Mouse (Mus musculus) frontal cortex, postnatal 36 days (tissue): ENCODE data around the gene Actl10.
A peak's percentile ranks its signal among the peaks of the same experiment; 100 is the strongest.

ENCODE experiments used
- DNase-seq, 2 experiments: peaks; one replicate each; pipeline ENCODE4 v3.0.0; 2022; ENCODE audit warnings: low spot score in 2 of 2

Actl10 gene

DNA sequence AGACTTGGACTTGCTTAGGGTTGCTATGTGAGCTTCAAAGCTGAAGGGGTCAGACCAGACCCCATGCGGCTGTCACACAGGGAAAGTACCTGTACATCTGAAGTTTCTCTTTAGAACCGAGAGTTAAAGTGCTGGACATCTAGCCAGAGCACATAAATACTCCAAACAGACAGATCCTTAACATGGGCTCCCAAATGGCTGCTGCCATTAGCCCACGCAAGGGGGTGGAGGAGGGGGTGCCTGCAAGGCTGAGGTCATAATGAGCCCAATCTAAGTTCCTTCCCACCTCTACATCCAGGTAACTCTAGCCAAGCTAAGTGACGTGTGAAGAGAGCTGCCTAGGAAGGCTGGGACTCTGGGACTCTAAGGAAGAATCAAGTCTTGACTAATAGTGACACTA, at the start of gene Actl10:
Gene Actl10 (plus strand): TSS at position 301 of the 400 bp plus-strand sequence.
- no peak for DNase-seq

DNA sequence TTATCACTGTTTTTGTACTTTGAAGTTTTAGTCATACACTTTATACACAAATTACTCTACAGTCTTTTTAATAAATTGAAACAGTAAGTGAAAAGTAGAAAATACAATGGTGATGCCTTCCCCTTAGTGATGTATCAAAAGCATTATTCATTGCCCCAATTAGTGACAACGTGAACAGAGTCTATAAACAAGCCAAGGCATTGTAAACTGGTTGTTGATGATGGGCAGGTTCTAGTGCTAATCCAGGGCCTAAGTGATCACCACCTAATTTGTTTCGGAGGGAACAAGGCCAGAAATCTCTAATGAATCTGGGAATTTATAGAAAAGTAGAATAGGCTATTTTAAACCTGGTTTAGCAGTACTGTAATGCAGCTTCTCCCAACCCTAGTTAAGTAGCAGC, 44.5 kb upstream of the Actl10 start:
- no peak for DNase-seq

DNA sequence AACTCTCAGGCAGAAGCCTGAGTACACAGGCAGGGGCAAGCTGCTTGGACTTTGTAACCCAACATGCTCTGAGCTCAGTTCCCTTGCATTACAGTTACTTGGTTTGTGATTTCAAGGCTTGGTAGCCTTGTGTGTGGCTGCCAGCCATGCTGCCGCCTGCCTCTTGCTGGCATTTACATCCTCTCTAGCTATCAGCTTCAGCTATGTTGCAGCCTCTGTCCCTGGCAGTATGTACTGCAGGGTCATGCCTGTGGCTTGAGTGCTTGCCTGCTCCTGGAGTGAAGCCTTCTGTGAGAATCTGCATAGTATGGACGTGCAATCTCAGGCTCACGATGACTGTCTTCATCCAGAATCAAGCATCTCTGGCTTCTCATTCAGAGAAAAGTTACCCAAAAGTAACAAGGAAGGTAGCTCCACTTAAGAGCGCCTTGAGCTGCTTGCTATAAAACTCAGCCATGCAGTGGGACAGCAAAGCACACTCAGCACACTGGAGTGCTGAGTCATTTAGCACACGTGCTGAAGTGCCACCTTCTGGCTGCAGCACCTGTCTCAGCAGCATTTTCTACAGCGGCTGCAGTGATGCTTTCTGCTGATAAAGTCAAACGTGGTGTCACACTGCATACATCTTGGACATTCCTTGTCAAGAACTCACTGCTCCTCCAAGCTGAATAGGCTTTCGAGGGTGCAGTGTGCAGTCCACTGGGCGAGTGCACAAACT, 43.9 kb upstream of the Actl10 start:
- peak in 1 of 2 experiments; percentile 59 for DNase-seq

DNA sequence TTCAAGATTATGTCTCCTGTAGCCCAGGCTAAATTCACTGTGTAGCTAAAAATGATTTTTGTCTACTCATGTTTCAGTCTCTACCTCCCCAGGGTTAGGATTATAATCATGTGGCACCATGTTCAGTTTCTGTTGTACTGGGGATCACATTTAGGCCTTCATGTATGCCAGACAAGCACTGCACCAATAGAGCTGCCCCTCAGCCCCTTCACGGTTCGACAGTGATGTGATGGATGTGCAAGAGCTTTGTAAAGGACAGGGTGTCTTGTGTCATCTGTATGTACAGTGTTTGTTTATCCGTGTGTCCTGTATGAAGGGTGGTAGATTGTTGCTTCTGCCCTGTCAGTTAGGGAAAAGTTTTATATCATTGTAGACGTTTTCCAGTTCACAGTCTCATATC, 43.1 kb upstream of the Actl10 start:
- no peak for DNase-seq

GRCm38 (mm10) chr2:154510141-154510540, 41.4 kb upstream of the Actl10 start:
- DNase-seq: no peak

- DNase-seq: no peak
These were observed 34.6 kb upstream of the Actl10 start for GRCm38 (mm10) chr2:154516944-154517343.

- DNase-seq: no peak
These were observed 34.2 kb upstream of the Actl10 start for GRCm38 (mm10) chr2:154517424-154517823.

DNA sequence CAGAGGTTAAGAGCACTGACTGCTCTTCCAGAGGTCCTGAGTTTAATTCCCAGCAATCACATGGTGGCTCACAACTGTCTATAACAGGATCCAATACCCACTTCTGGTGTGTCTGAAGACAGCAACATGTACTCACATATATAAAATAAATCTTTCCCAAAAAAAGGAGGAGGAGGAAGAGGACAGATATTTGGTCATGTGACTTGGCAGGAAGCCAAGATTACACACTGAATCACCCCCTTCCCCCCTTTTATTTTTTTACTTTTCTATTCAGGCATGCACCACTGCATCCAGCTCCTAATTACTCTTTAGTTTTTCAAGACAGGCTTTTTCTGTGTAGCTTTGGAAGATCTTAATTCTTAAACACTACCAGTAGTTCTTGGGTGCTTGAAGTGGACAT, 30.1 kb upstream of the Actl10 start:
- DNase-seq: no peak

- DNase-seq: no peak
These were observed 29.2 kb upstream of the Actl10 start for GRCm38 (mm10) chr2:154522334-154522733.

- DNase-seq: peak; percentile 51 to 74
These were observed 26.3 kb upstream of the Actl10 start for GRCm38 (mm10) chr2:154525285-154525684.

DNA sequence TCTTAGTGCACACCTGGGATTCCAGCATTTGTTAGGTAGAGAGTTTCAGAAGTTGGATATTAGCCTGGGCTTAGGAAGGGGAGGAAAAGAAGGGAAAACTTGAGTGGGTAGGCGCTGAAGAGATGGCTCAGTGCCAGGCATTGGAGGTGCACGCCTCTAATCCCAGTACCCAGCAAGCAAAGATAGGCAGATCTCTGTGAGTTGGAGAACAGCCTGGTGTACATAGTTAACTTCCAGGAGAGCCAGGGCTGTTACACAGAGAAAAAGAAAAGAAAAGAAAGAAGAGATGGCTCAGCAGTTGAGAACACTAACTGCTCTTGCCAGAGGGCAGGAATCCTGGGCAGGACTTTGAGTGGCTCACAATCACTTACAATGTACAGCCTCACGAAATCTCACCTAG, 25.0 kb upstream of the Actl10 start:
- no peak for DNase-seq

DNA sequence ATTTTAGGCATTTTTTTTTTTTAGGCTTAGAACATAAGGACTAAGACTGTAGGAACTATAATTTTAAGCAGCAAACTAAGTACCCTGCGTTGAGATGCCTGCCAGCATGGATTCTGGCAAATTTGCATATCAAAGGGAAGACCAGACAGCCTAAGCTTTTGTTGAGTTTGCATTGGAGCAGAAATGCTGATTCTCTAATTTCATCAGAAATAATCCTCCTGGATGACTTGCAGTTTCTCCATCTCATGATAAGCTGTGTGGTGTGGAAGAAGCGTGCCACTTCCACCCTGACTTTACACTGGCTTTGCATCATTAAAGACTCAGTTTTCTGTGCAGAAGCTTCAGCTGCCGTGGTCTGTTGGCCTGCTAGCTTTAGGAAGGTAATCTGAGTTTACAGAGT, 18.7 kb upstream of the Actl10 start:
- DNase-seq: no peak

DNA sequence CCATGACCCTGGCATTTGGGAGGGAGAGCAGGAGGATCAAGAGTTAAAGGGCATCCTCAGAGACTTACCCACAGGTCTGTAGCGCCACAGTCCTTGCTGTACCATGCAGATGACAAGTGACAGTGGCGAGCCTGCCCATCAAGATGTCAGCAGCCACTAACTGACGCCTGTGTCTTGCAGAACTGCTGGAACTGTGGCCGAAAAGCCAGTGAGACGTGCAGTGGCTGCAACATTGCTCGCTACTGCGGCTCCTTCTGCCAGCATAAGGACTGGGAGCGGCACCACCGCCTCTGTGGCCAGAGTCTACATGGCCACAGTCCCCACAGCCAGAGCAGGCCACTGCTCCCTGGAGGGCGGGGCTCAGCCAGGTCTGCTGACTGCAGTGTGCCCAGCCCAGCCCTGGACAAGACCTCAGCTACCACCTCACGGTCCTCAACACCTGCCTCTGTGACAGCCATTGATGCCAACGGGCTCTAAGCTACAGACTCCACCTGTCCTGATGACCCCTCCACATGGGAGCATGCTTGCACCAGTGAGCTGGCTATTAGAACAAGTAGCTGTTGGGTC, 16.8 kb upstream of the Actl10 start:
- no peak for DNase-seq

GRCm38 (mm10) chr2:154538310-154538709, 13.3 kb upstream of the Actl10 start:
- peak; percentile 66 to 84 for DNase-seq

GRCm38 (mm10) chr2:154538710-154539109, 12.9 kb upstream of the Actl10 start:
- DNase-seq: no peak

DNA sequence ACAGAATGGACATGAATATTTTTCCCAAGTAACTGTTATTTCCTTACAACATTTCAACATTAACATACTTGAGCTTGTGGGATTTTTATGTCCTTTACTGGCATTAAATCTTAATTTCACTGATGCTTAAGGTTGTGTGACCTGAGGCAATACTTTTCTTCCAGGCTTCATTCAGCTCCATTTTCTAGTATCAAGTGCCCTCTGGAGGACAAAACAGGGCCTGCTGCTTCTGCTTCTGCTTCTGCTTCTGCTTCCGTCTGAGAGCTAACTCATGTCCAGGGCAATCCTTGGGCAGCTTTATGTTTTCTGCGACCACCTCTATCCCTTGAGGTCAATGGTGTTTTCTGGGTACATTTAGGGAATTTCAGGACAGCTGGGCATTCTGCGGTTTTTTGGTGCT, 11.9 kb upstream of the Actl10 start:
- peak; percentile 40 to 74 for DNase-seq

- DNase-seq: no peak
These were observed 9.9 kb upstream of the Actl10 start for GRCm38 (mm10) chr2:154541630-154542029.

GRCm38 (mm10) chr2:154543567-154544347, 7.8 kb upstream of the Actl10 start:
- DNase-seq: peak; percentile 60 to 81

DNA sequence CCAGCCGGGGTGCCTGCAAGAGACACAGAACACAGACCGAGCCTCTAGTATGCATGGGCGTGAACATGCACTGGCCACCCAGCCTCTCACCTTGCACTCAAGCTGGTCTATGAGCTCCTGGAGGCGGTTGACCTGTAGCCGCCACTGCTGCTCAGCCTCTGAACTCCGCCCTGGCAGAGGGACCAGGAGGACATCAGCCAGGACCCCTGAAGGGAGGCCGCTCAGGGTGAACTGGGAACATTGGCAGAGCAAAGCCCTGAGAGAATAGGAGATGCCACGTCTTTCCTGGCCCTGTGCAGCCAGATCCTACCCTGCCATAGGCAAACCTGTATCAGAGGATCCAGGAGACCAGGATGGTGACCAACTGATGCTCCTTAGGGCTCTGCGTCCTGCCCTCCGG, 4.9 kb upstream of the Actl10 start, which contains the start of gene 1700003F12Rik:
Gene 1700003F12Rik (plus strand): TSS at position 375 of the 400 bp plus-strand sequence.
- DNase-seq: no peak

GRCm38 (mm10) chr2:154548688-154549087, 2.9 kb upstream of the Actl10 start:
- no peak for DNase-seq

DNA sequence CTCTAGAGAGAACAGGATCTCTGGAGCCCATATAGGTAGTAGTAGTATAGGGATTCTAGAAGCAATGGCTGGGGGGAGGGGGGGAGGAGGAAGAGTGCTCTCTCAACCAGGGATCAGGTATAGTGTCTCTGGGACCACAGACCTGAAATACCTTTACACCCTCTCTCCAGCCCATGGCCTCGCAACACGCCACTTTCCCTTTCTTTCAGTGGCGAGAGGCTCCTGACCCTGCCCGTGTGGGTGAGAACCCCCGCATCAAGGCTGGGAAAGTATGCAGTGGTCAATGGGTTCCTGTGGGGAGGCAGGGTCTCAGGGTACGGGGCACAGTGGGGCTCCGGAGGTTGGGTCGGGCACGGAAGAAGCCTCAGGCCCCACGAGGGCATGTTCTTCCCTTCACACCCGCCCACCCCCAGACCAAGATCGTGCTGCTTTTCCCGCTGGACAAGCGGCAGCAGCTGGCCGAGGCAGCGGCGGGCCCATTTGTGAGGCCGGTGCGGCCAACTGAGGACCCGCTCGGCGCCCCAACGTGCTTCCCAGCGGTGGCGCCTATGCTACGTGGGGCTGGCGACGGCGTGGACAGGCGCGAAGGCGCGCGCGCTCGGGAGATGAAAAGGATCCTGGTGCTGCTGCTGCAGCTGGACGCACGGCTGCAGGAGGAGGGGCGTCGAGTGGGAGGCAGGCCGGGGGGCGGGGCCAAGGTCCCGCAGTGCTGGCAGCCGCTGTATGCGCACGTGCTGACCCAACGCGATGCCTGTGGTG, 2.3 kb upstream of the Actl10 start:
- DNase-seq: peak; percentile 61 to 62

DNA sequence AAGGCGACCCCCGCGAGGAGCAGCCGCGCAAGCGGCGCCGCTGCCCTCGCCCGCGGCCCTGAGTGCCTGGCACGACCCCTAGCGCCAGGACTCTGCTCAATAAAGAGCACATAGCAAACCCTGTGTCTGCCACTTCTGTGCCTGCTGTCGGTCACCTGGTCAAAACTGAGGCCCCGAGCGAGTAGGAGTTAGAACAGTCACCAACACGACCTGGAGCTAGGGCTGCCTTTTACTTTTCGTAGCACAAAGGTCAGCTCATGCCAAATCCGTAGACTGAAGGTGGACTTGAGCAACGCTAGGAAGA, 1.7 kb upstream of the Actl10 start:
- DNase-seq: no peak
